Mouse (Mus musculus) heart, embryonic 12.5 days (tissue): ENCODE results near the gene Tsen2. TPM values are rescaled to one million over a fixed set of nuclear protein-coding genes. Genes with fewer than 3 reads are reported as not detected.

Source experiments
- ATAC-seq: fragments of 200-750 bp; cut with Nextera tagmentation; 2 replicates; pipeline ENCODE4 v1.8.0; 2017; ENCODE audit warnings: moderate TSS enrichment, moderate library complexity; ENCODE audit not compliant: insufficient number of reproducible peaks, low FRiP score
- H3K27ac ChIP-seq: fragments of 300-500 bp; sonication (generic); 2 replicates; pipeline ENCODE4 v1.5.1; 2016; ENCODE audit warnings: mild to moderate bottlenecking, moderate library complexity; ENCODE audit not compliant: poor library complexity, severe bottlenecking
- H3K27me3 ChIP-seq: fragments of 300-500 bp; sonication (generic); replicated peaks from 2 replicates; pipeline ENCODE4 v1.6.1; 2016; ENCODE audit warnings: mild to moderate bottlenecking, moderate library complexity
- H3K36me3 ChIP-seq: fragments of 300-500 bp; sonication (generic); 2 replicates; pipeline ENCODE4 v1.6.1; 2016; ENCODE audit warnings: mild to moderate bottlenecking, moderate library complexity
- H3K4me1 ChIP-seq: fragments of 300-500 bp; sonication (generic); replicated peaks from 2 replicates; pipeline ENCODE4 v1.6.1; 2016; ENCODE audit warnings: mild to moderate bottlenecking
- H3K4me2 ChIP-seq: fragments of 300-500 bp; sonication (generic); 2 replicates; pipeline ENCODE4 v1.6.1; 2016; ENCODE audit warnings: mild to moderate bottlenecking, moderate library complexity
- H3K4me3 ChIP-seq: fragments of 300-500 bp; sonication (generic); 2 replicates; pipeline ENCODE4 v1.5.1; 2016; ENCODE audit warnings: mild to moderate bottlenecking
- H3K9ac ChIP-seq: fragments of 300-500 bp; sonication (generic); 2 replicates; pipeline ENCODE4 v1.6.1; 2016; ENCODE audit warnings: mild to moderate bottlenecking, moderate library complexity
- H3K9me3 ChIP-seq: fragments of 300-500 bp; sonication (generic); replicated peaks from 2 replicates; pipeline ENCODE4 v1.6.1; 2016; ENCODE audit warnings: mild to moderate bottlenecking, moderate library complexity
- WGBS: fragments of 180-500 bp; shearing (Covaris S2); methylation state at CpG from one replicate; pipeline ENCODE4 v1.1.7; 2016; 5-methylcytosine and 5-hydroxymethylcytosine counted together
- polyA plus RNA-seq: library from polyadenylated mRNA; unstranded; fragments of >200 nt; fragmentation: Nextera tagmentation; extraction: Ambion mirVana; gene quantifications from 2 replicates; pipeline ENCODE4 v1.2.1, GENCODE M21; 2016

Tsen2 gene
- polyA plus RNA-seq, 1 experiment from 2014 or later, result 20.0 TPM

GRCm38 (mm10) chr6:115577941-115578340, 33.5 kb downstream of the Tsen2 start:
- H3K27me3 ChIP-seq, result no peaks in the 10 kb centered on the region
- H3K4me1 ChIP-seq, result no peaks in the 10 kb centered on the region
- H3K9ac ChIP-seq, result no peak overlapping the region
- no peaks in the 10 kb centered on the region for H3K9me3 ChIP-seq
- H3K4me2 ChIP-seq, result no peak overlapping the region
- 90% methylated on average over 9 of the region's 9 CpGs for WGBS
- peaks cover 79% of the 10 kb centered on the region for H3K36me3 ChIP-seq
- no peak overlapping the region for H3K4me3 ChIP-seq
- no peak for ATAC-seq
- no peak overlapping the region for H3K27ac ChIP-seq

GRCm38 (mm10) chr6:115580810-115581209, 36.3 kb downstream of the Tsen2 start:
- H3K4me3 ChIP-seq, result no peak overlapping the region

DNA sequence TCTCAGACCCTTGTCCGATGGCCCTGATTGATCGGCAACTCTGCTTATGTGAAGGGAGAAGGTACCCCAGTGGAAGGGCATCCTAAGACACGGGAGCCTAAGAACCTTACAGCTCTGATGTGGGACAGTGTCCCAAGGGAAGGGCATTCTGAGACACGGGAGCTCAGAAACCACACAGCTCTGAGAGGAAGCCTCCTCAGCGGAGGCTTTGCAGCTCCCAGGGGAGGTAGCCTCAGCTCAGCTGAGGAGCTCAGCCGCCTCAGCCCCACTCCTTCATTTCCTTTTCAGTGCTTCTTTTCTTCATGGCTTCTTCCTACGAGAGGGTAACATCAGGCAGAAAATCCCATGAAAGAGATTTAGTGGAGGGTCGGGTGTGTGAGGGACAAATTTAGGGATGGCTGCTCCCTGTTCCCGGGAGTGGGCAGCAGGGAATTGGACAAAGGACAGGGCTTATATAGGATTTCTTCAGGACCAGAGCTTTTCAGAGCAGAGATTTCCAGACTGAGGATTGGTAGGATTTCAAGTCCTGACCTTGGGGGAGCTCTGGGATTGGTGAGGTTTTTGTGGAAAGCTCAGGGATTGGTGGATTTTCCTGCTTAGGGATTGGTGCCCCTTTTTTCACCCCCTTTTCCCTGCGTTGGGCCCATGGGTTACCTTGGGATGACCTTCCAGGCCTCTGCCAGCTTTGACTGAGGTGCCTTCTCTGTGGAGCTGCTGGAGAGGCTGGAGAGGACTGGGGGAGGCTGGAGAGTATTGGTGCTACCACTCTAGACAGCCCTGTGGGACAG, 38.1 kb downstream of the Tsen2 start:
- Histone ChIP-seq H3K9me3 (no peaks in the 10 kb centered on the region), H3K9ac (no peak overlapping the region), H3K4me2 (no peak overlapping the region), H3K36me3 (peaks cover 34% of the 10 kb centered on the region), H3K4me1 (peaks cover 5% of the 10 kb centered on the region; the same call in 1 of the 2 replicates), H3K4me3 (no peak overlapping the region), H3K27ac (no peak overlapping the region), H3K27me3 (no peaks in the 10 kb centered on the region)
- WGBS, result 81% methylated on average over 10 of the region's 10 CpGs
- ATAC-seq, result no peak

More at GRCm38 (mm10) chr6:115580810-115581209, 36.3 kb downstream of the Tsen2 start:
- H3K27ac ChIP-seq, result no peak overlapping the region
- no peaks in the 10 kb centered on the region for H3K27me3 ChIP-seq
- H3K9ac ChIP-seq, result no peak overlapping the region
- H3K36me3 ChIP-seq, result peaks cover 51% of the 10 kb centered on the region
- H3K9me3 ChIP-seq, result no peaks in the 10 kb centered on the region
- no peak overlapping the region for H3K4me2 ChIP-seq
- WGBS, result 85% methylated on average over 3 of the region's 3 CpGs
- H3K4me1 ChIP-seq, result no peaks in the 10 kb centered on the region
- no peak for ATAC-seq

GRCm38 (mm10) chr6:115583430-115584125, 39.1 kb downstream of the Tsen2 start:
- H3K27me3 ChIP-seq, result no peaks in the 10 kb centered on the region
- no peak for ATAC-seq
- H3K9me3 ChIP-seq, result no peaks in the 10 kb centered on the region
- no peak overlapping the region for H3K4me2 ChIP-seq
- no peak overlapping the region for H3K9ac ChIP-seq
- H3K36me3 ChIP-seq, result peaks cover 24% of the 10 kb centered on the region
- no peak overlapping the region for H3K27ac ChIP-seq
- H3K4me1 ChIP-seq, result peaks cover 5% of the 10 kb centered on the region; the same call in 1 of the 2 replicates
- H3K4me3 ChIP-seq, result no peak overlapping the region
- WGBS, result 69% methylated on average over 6 of the region's 6 CpGs

DNA sequence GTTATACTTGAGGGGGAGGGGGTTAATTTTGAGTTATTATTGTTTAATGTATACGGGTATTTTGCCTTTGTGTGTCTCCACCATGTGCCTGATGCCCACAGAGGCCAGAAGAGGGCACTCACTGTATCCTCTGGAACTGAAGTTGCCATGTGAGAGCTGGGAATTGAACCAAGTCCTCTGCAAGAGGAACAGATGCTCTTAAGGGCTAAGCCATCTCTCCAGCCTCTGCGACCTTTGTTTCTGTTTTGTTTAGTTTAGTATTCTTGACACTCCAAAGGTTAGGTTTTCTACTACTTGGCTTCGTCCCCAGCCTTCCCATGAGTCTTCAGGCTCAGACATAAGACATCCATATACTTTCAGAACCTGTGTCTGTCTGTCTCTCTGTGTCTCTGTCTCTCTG, 39.7 kb downstream of the Tsen2 start:
- 84% methylated on average over 3 of the region's 3 CpGs for WGBS
- ATAC-seq, result no peak
- H3K4me3 ChIP-seq, result no peak overlapping the region

DNA sequence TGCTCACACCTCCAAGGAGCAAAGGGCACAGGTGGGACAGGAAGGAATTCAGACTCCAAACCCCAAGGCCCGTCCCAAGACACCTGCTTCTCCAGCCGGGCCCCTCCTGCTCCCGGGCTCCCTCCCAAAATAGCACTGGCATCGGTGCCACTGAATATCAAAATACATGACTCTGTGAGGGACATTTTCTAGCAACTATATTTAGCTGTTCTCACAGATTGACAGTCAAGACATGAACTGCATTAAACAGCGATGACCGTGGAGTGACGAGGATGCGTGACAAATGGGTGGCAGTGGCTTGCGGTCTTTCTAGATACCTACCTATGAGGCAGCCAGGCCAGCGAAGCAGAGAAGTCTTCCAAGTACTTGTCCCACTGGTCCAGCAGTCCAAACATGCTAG, 41.9 kb downstream of the Tsen2 start:
- ATAC-seq, result no peak
- Histone ChIP-seq H3K9ac (no peak overlapping the region), H3K4me3 (no peak overlapping the region), H3K9me3 (no peaks in the 10 kb centered on the region), H3K27ac (0 out of 2 replicates have a peak overlapping the region, but pooled peaks have one; percentile 44), H3K4me2 (peak overlapping the region; percentile 29), H3K36me3 (peaks cover 4% of the 10 kb centered on the region; the same call in 1 of the 2 replicates), H3K4me1 (peaks cover 5% of the 10 kb centered on the region; the same call in 1 of the 2 replicates), H3K27me3 (no peaks in the 10 kb centered on the region)
- 59% methylated on average over 10 of the region's 10 CpGs for WGBS

More for the DNA sequence above, 39.7 kb downstream of the Tsen2 start:
- Histone ChIP-seq H3K4me2 (no peak overlapping the region), H3K4me1 (peaks cover 5% of the 10 kb centered on the region; the same call in 1 of the 2 replicates), H3K27ac (no peak overlapping the region), H3K36me3 (peaks cover 18% of the 10 kb centered on the region), H3K27me3 (no peaks in the 10 kb centered on the region), H3K9ac (no peak overlapping the region), H3K9me3 (no peaks in the 10 kb centered on the region)

DNA sequence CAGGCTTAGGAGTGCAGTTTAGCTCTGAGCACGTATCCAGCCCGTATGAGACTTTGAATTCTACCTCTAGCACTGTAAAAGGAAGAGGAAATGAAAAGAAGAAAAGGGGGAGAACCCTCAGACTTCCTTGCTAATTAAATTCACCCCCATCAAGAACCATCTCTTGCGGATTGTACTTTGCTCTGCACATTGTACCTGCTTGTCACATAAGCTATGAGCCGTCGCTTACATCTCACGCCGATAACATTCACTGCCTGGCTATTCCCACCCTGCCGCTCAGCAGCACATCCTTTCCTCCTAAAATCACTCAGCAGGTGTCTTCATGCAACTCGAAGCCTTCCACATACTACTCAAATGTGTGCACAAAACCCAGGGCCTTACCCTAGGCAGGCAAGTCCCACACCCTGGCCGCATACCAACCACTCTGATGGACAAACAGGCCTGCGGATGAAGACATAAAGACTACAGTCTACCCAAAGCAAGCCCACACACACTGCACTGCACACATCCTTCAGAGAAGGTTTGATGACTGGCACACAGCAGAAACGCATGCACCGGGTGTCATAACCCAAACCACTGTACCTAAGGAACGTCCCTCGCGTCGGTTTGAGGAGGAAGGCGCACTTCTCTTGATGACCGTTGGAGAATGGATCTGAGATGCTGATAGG, 47.4 kb downstream of the Tsen2 start:
- Histone ChIP-seq H3K27me3 (no peaks in the 10 kb centered on the region), H3K27ac (no peak overlapping the region), H3K9me3 (no peaks in the 10 kb centered on the region), H3K36me3 (no peaks in the 10 kb centered on the region), H3K9ac (no peak overlapping the region), H3K4me3 (no peak overlapping the region), H3K4me1 (0 out of 2 replicates have a peak, but pooled peaks cover 5% of the 10 kb centered on the region), H3K4me2 (no peak overlapping the region)
- WGBS, result 85% methylated on average over 19 of the region's 19 CpGs
- no peak for ATAC-seq

- Histone ChIP-seq H3K4me2 (peak within 1 kb of the TSS; percentile 21), H3K4me3 (no peak within 1 kb of the TSS), H3K36me3 (no peaks in the 10 kb centered on the region), H3K4me1 (0 out of 2 replicates have a peak, but pooled peaks cover 5% of the 10 kb centered on the region), H3K27me3 (no peaks in the 10 kb centered on the region), H3K9ac (peak within 1 kb of the TSS; percentile 41; the same call in 1 of the 2 replicates), H3K27ac (no peak within 1 kb of the TSS), H3K9me3 (no peaks in the 10 kb centered on the region)
- no peak for ATAC-seq
- WGBS, result 45% methylated on average over 5 of the region's 5 CpGs
Measured at GRCm38 (mm10) chr6:115592458-115592857, 48.0 kb downstream of the Tsen2 start, which contains the start of gene Mkrn2os. Mkrn2os (minus strand) TSS chr6:115592576.

DNA sequence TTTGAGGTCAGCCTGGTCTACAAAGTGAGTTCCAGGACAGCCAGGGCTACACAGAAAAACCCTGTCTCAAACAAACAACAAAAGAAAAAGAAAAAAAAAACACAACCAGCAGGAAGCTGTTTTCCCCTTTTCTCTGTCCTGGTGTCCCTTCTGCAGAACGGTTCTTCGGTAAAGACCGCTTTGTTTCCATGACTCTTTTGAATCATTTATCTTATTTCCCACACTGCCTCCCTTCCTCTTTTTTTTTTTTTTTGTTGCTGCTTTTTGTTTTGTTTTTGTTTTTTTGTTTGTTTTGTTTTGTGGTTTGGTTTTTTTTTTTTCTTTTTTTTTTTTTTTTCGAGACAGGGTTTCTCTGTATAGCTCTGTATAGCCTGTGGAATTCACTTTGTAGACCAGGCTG, 48.8 kb downstream of the Tsen2 start:
- Histone ChIP-seq H3K36me3 (no peaks in the 10 kb centered on the region), H3K9ac (no peak overlapping the region), H3K27me3 (no peaks in the 10 kb centered on the region), H3K9me3 (no peaks in the 10 kb centered on the region), H3K27ac (no peak overlapping the region), H3K4me2 (no peak overlapping the region), H3K4me3 (no peak overlapping the region), H3K4me1 (0 out of 2 replicates have a peak, but pooled peaks cover 5% of the 10 kb centered on the region)
- ATAC-seq, result no peak
- 77% methylated on average over 4 of the region's 4 CpGs for WGBS

- Histone ChIP-seq H3K4me3 (no peak overlapping the region), H3K36me3 (no peaks in the 10 kb centered on the region), H3K4me1 (0 out of 2 replicates have a peak, but pooled peaks cover 5% of the 10 kb centered on the region), H3K9ac (no peak overlapping the region), H3K27ac (no peak overlapping the region), H3K27me3 (no peaks in the 10 kb centered on the region), H3K4me2 (no peak overlapping the region), H3K9me3 (no peaks in the 10 kb centered on the region)
- WGBS, result 68% methylated on average over 3 of the region's 3 CpGs
- no peak for ATAC-seq
Measured at GRCm38 (mm10) chr6:115594463-115594862, 50.0 kb downstream of the Tsen2 start.

- no peak overlapping the region for H3K4me2 ChIP-seq
- H3K4me3 ChIP-seq, result no peak overlapping the region
- 48% methylated on average over 3 of the region's 3 CpGs for WGBS
- H3K9me3 ChIP-seq, result 0 out of 2 replicates have a peak, but pooled peaks cover 4% of the 10 kb centered on the region
- no peak for ATAC-seq
- no peak overlapping the region for H3K27ac ChIP-seq
- H3K9ac ChIP-seq, result no peak overlapping the region
- H3K4me1 ChIP-seq, result 0 out of 2 replicates have a peak, but pooled peaks cover 5% of the 10 kb centered on the region
- H3K27me3 ChIP-seq, result no peaks in the 10 kb centered on the region
- no peaks in the 10 kb centered on the region for H3K36me3 ChIP-seq
Measured at GRCm38 (mm10) chr6:115595667-115596066, 51.2 kb downstream of the Tsen2 start.
